Mouse (Mus musculus) c-Kit-positive CD71-positive TER-119-negative erythroid progenitor cells, embryonic 14.5 days (primary cell): ENCODE measurements around the gene Gm20388.

Experiments
- DNase-seq: peaks from one replicate; pipeline ENCODE4 v3.0.0-alpha.2; 2013; ENCODE audit warnings: low read depth

Gm20388 gene

DNA sequence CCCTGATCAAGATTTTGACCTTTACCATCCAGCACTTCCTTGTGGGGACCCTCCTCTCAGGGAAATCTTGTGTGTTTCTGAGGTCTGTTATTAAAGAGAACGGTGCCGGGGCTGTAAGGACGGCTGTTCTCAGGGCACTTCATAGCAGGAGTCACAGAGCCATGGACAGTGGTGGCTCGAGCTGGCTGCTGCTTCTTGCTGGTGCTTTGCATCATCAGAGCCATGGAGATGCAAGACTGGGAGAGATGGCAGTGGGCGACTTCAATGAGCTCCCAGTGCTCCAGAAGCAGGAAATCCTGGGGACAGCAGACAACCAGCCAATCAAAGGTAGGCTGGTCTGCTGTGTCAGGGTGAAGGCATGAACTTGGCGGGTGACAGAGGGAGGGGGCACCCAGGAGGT, 2850.5 kb downstream of the Gm20388 start:
- DNase-seq, result no peak

DNA sequence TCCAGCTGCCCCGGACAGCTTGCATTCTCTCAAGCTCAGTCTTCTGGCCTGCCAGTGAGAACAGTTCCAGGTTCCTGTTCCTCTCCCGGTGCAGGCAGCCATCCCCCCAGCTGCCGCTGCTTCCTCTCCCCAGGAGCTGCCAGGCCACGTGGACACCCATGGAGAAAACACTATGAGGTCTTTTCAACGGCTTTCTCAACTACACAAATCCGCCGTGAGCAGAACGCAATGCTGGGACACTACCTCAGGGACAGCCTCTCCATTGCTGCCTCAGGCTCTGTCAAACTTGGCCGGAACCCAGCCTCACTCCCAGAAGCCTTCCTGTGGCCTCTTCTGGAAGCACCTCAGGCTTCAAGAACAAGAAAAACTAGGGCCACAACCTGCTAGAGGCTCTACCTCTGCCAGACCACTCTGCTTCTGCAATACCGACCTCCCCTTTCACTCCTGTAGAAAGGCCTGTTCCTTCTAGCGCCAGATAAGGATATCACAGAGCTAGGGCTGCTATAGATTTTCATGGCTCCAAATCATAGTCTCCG, 2852.2 kb downstream of the Gm20388 start:
- DNase-seq, result no peak

DNA sequence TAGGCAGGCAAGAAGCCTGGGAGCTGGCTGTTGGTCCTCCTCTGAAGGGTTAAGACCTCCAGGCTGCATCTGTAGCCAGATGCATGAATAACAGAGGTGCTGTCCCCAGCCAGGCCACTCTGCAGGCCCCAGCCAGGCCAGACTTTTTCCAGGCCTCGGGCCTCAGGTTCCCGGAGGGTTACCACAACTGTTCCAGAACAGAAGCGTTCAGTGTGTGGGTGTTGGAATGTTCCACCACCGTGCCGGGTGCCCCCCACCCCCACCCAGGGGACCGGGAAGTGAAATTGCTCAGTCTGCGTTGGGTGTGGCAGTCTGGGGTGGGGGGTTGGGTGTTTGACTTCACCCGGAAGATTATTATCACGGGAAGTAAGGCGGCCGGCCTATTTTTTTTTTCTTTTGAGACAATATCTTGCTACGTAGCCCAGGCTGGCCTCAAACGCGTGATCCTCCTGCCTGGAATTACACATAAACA, 2852.7 kb downstream of the Gm20388 start:
- no peak for DNase-seq

DNA sequence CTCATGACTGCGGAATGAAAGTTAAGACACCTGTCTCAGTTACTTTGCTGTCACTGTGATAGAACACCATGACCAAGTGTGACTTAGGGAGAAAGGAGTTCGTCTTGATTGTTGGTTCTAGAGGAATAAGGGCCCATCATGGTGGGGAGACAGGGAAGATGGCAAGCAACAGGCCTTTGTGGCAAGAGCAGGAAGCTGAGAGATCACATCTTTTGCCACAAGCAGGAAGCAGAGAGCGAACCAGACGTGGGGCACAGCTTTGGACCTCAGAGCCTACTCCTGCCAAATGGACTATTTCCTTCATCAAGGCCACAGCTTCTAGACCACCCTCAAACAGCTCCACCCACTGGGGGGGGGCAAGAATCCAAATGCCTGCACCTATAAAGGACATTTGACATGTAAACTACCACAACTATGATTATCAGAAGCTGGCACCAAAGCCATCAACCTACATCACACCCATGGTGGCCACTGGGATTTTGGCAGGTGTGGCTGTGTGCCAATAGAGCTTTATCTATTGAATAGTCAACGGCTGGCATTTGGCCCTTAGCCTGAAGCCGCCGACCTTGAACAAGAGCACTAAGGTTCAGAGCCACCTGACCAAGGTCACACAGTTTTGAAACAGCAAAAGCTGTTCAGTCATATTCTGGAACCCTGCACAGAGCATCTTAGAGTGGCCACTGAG, 2854.3 kb downstream of the Gm20388 start:
- DNase-seq, result no peak

DNA sequence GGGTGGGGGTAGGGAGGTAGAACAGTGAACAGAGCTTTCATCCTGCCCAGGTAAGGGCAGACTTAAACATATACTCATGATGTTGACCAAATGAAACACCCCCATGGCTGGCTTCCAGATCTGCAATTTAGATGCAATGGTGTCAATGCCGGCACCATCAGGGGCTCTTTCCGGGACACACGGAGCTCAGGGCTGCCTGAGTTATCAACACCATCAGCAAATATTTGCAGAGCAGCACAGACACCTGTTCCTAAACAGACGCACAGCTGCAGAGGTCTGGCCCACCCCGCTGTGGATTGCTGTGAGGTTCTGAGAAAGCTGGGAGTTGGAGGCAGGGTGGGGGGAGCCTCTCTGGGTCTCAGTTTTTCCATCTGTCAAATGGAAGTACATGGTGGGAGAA, 2855.5 kb downstream of the Gm20388 start:
- DNase-seq, result no peak

DNA sequence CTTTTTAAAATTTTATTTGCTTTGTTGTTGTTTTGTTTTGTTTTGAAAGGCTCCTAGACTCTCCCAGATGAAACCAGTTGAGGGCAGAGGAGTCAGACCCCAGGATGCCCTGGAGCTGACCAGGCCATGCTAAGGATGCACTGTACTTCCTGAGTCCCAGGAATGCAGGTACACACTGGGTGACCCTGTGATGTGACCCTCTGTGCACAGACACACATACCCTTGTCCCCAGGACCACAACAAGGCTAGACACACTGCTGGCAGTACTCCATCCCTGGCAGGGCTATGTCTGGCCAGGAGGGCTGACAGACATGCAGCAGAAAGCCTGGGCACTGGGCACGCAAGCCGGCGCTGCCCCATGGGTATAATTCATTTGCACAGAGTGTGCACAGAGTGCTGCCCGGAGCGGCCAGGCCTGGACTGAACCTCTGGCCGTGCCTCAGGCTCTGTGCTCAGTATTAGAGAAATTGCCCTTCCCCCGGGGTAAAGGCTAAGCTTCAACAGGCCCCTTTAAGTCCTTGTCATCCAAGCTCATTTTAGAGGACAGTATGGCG, 2856.1 kb downstream of the Gm20388 start:
- no peak for DNase-seq

DNA sequence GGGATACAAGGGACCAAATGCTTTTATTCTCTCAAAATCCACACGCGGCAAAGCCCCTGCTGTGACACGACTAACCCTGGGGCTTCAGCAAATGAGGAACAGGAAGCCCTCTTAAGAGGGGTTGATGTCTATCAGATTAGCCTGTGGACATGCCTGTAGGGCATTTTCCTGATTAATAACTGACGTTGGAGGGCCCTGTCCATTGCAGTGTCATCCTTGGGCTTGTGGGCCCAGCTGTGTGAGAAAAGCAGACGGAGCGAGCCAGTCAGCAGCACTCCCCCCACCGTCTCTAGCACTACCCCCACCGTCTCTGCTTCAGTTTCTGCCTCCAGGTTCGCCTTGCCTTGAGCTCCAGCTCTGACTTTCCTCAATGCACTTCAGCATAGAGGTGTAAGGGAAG, 2856.6 kb downstream of the Gm20388 start:
- DNase-seq, result no peak

DNA sequence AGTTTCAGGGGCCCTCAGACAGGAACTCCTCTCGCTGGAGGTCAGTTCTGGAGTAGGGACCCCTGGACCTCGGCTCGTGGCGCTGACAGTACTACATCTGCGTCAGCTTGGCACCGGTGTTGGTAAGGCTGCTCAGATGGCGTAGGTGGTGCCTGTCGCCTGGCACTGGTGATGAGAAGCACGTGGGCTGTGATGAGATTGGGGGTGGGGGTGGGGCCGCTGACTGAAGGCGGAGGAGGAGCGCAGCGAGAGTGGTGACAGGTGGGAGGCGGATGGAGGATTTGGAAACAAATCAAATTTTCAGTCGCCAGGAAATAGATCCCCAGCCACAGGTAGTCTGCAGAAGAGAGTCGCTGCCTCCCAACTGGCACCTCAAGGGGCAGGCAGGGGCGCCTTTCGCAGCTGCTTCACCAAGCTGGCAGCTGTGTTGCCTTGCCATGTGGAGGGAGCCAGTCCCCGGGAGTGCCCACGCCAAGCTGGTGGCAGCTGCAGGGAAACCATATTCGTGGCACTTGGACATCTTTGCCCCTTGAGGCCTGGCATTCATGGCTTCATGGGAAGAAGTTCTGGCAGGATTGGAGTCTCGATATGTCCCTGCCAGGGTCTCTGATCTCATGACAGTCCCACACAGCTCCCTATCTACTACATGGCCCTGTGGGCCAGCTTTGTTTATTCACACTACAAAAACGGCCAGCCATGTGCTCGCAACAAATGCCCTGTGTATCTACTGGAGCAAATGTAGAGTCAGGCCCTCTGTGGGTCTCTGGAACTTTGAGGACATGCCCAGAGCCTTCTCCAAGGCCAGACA, 2858.8 kb downstream of the Gm20388 start:
- DNase-seq, result no peak

DNA sequence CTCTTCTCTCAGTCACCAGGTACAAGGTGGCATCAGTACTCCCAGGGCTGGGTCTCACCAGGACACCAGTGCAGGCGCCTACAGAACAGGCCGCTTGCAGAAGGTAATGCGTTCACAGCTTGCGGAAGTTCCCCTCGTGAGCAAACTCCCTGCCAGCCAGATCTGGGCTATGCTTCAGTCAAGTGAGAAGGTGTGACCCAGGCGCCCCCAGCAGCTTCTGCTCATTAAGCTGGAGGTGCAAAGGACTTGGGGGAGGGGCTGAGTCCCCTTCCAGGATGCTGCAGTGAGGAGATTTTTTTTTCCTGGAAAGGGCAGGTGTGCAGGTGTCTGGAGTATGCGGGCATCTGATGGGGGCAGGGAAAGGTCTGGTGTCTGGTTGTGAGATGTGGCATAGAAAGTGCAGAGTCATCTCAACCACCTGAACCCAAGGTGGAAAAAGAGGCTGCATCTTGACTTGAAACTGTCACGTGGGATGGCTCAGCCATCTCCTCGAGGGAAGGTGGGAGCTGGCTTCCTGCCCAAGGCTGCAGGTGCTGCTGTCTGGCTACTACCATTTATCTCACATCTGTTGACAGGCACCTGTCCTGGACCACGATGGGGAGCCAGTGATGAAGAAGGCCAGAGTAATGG, 2861.9 kb downstream of the Gm20388 start:
- DNase-seq, result no peak

DNA sequence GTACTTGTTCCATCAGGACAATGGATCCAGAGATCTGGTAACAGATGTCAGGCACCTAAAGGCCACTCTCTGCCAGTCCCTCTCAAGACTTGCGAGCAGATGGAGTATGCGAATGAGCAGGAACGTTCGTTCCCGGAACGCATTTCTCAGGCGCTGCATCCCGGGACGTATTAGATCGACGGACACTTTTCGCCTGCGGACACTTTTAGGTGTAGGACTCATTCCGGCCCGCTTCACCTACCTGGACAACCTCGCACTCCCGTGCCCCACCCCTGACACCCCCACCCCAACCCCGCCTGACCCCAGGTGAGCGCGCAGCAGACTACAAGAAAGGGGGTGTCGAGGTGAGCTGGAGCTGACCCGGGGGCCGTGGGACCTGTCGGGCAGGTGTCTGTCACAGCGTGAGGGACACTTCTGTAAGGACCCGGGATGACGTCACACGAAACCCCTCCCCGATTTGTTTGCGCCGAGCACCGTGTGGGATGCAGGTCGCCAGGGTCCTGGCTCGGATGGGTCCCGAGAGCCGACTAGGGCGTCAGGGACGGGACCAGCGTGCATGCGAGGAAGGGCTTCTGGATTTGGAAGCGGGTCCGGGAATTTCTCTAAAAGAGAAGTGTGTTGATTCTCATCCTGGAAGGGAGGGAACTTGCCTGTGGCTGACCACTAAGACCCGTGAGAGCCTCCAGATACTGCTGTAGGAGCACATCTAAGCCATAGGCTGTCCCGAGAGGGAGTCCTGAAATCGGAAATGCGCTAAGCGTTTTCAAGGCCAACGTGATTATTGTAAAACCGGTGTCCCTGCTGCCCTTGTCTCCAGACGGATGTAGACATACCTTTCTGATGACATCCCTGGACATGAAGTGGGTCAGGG, 2864.9 kb downstream of the Gm20388 start, which contains the start of gene Acsf3:
Gene Acsf3, plus strand, starts transcription at position 202 of the 871 bp plus-strand sequence.
- DNase-seq, result peak; percentile 50

DNA sequence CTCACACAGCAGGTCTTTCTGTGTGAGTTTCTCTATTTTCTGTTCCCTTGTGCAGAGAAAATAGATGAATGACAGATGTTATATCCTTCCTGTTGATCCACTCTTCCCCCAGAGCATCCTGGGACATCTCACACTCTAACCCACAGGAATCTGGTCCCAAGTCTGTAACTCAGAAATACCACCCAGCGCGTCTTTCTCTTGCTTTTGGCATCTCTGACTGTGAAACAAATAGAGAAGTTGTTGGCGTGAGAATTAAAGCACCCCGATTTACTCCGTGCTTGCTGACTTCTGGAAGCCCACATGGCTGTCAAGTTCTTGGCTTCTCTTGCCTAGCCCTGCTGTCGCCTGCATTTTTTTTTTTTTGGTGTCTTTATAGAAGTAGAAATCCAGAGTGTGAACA, 2867.1 kb downstream of the Gm20388 start:
- DNase-seq, result no peak

DNA sequence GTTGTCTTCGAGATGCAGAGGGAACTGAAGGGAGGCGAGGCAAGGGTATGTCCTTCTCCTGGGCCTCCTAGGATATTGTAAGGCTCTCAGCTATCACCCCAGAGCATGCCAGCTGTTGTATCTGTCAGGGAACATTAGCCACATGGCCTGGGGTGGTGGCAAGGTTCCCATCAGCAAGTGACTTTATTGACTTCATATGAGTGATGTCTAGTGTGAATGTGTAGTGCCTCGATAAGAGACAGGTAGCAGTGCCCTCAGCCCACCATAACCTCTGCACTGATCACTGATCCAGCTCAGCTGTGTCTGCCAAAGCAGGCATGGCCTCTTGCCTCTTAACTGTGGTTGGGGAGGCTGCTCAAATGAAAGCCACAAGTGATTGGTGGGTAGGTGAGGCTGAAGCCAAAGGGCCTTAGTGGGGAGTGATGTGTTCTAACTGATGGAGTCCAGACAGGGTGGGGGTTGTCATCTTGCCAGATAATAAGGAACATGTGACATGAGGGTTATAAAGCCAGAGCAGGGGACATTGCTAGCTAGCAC, 2868.1 kb downstream of the Gm20388 start:
- no peak for DNase-seq

DNA sequence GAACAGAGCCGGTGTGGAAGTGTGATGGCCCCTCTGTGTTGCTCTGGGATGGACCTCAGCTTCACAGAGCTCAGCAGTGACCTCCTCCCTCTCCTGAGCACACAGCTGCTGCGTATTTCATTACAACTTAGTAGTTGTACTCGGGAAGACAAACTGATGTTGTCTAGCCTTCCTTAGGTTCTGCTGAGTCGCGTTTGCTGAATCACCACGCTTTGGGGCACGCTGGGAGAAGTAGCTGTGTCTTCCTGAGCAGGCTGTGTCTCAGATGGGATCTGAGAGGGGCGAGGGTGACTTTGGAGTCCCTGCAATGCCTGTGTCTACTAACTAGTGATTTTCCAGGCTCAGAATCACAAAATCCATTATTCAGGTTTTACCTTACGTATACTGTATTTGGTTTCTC, 2868.6 kb downstream of the Gm20388 start:
- no peak for DNase-seq

DNA sequence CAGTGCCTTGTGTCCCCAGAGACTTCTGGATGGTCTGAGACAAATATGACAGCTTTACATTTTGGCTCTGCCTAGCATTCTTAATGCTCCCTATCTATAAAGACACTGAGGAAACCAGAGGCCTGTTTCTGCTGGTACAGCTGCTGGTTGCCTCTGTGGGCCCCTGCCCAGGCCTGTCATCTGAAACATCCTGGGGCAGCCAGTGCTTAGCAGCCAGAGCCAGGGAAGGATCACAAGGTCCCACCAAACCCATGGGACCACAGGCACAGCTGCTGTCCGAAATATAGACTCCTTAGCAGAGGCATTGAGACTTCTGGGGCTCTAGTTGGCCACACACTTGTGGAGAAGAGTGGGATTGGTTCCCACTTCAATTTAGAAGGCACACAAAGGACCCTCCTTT, 2874.1 kb downstream of the Gm20388 start:
- no peak for DNase-seq

DNA sequence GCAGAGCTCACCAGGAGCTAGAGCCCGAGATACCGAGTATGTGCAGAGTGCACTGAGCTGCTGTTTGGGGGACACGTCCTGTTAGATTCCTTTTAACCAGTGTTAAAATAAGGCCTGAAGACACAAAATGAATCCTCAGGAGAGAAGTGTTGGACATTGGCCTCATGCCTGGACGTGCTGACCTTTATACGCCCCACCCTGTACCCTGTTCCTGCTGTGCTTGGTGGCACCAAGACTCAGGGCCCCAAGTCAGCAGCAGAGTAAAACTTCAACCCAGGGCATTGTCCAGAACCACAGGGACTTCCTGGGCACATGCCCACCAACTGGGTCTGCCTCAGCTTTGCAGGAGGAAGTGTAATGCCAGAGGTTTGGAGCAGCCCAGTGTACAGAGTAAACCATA, 2879.2 kb downstream of the Gm20388 start:
- DNase-seq, result no peak

DNA sequence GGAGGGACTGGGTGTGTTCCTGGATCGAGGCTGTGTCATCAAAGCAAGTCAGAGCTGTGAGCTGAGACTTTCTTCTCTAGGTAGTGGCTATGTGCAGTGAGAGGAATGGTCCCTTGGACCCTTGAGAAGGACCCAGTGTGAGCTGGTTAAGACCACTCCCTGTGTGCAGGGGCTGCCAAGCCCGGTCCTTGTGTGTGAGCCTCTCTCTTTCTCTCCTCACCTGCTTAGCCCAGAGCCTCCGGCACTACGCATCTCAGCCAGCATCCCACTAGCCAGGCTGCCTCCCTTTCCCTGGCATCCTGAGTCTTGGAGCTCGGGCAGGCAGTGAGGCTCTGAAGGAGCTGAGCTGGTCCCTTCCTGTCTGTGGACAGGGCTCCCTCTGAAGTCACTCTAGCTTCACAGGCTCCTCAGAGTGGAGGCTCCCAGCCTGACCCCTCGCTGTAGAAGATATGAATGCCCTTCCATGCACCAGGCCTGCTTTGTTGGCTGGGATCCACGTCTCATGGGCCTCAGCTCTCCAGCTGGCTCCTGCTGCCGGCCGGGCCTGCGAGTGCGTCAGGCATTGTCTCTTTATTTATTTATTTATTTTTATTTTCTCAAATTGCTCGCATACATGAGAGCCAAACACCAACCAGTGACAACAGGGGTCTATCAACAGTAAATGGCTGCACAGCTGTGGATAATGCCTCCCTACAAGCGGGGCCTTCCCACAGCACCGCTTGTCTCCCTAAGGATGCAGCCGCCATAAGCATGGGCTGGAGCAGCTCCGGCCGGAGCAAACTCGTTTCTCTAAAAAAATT, 2882.9 kb downstream of the Gm20388 start:
- no peak for DNase-seq

DNA sequence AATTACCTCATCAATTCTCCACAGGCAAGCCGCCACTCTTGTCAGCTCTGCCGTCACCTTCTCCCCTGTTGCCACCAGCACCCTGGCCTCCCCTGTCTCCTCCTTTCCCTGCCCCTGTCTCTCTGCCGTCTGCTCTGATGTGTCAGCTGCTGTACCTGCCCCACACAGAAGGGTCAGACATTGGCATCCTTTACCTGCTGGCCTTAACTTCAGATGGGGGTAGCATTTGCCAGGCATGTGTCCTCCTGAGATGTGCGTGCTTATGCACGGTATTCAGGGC, 2883.5 kb downstream of the Gm20388 start:
- no peak for DNase-seq

DNA sequence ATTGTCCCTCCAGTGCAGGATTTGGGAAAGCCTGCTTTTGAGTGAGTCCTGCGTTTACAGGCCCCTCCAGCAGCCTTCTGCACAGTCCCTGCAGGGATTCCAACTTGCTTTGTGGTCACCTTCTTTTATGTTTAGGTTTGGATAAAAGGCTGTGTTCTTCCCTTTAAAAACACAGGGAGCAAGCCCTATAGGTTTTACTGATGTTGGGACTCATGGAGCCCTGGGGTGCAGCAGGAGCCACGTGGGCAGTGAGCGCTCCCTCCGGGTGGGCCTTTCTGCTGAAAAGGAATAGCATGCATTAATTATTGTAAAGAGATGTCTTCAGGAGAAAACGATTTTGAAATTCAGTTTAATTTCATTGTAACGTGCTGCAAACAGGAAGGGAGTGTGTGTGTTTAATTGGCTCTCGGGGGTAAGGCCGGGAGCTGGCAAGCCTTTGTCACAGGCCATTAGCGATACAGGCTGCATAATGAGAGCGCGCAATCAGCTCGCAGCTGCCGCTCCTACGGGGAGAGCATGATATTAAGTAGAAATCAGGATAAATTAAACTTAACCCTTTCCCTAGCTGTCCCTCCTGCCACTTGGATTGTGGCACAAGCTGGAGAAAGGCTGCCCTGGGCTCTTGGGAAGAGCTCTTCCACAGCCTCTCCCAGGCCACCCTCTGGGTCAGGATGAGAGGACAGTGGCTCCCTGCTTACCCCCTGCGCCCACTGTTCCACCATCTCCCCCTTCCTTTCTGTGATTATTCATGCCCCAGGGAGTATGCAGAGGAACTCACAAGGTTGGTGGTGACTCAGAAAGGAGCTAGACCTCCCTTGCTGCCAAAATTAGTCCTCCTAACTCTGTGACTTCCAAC, 2893.5 kb downstream of the Gm20388 start:
- DNase-seq, result no peak

DNA sequence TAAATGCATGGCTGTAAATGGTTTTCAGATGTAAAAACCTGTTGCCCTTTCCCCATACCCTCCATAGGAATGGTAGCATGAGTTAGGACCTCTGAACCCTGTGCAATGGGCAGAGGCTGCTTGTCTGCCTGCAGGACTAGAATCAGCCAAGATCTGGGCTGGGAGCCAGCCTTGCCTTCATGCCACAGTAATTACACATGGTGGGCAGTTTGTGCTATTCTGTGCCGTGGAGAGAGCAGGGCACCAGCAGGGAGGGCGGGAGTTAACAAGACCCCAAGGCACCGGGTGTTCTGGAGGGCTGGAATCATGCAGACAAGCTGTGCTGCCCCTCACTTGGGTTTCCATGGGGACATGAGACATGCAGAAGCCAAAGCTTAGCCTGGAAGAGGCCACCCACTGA, 2894.7 kb downstream of the Gm20388 start:
- no peak for DNase-seq
